Mouse (Mus musculus) cerebellum, adult 11-12 months (tissue): ENCODE measurements around the gene Hsd3b6.
"Not testable (repeated sequence)": the region's sequence is repeated elsewhere in the genome, so short reads cannot be mapped to it uniquely, and the experiment has no call there.

Experiments
- DNase-seq: peaks from one replicate; pipeline ENCODE4 v3.0.0; 2022

The Hsd3b6 gene

DNA sequence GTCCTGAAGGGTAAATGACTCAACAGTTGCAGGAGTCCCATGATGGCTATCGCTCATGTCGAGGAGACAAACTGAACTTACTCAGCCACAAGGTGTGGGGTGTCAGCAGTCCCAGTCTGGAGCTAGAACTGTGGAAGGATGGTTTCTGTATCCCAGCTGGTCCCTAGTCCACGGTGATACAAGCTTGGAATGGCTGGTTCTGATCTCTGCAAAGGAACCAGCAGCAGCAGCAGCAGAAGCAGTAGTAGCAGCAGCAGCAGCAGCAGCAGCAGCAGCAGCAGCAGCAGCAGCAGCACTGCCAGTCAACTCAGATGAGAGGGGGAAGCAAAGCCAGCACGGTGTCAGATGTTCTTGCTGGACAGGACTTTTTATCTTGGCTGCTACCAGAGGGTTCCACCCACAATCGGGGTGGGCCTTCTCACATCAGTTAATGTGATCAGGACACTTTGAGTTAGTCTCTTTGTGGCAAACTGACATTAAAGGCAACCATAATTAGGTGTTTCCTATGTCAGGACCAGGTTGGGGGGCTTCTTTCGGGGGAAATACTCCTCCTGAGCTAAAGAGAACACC, at the start of gene Hsd3b6:
Hsd3b6 (minus strand) TSS at position 343 of the 570 bp plus-strand sequence.
- DNase-seq = no peak

DNA sequence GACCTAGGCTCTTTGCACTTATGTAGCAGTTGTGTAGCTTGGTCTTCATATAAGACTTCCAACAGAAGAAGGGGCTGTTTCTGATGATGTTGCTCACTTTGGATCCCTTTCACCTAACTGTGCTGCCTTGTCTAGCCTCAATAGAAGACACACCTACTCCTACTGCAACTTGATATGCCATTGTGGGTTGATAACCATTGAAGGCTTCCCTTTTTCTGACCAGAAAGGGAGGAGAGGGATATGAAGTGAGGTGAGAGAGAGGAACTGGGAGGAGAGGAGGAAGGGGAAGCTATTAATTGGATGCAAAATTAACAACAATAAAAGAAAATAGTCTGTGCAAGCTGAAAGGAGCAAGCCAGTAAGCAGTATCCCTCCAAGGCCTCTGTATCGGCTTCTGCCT, 48.6 kb upstream of the Hsd3b6 start:
- DNase-seq = no peak

DNA sequence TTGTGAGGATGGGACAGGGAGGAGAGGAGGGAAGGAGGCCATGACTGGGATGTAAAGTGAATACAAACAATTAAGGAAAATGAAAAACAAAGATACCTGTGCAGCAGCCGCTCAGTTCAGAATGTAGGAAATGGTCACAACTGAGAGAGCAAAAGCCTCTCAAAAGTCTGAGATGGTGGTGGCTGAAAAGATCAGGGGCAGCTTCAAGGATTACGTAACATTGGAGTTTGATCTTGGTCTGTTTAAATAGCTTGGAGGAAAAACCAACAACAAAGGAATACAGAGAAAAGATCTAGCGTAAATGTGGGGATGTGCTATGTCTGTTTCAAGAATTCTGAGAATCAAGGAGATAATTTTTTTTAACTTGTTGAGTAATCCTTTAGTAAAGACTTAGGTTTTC, 45.3 kb upstream of the Hsd3b6 start, which contains the start of gene Hsd3b1:
Hsd3b1 (minus strand) TSS at position 219 of the 400 bp plus-strand sequence.
- DNase-seq = no peak

DNA sequence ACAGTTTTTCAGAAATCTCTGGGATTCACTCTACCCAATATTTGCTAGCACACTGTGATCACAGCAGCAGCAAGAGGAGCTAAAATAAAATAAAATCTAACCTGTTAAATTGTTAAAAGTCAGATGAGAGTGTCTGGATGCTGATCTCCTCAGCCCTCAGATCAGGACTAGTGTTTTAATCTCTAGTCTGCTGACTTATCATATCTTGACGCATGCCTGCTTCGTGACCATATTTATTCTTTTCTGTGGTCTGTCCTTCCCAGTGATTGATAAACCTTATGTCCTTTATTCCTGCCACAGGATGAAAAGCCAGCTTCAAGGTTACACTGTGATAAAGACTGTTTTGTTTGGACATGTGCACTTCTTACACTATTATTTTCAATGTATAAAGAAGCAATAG, 43.8 kb upstream of the Hsd3b6 start:
- DNase-seq = no peak

DNA sequence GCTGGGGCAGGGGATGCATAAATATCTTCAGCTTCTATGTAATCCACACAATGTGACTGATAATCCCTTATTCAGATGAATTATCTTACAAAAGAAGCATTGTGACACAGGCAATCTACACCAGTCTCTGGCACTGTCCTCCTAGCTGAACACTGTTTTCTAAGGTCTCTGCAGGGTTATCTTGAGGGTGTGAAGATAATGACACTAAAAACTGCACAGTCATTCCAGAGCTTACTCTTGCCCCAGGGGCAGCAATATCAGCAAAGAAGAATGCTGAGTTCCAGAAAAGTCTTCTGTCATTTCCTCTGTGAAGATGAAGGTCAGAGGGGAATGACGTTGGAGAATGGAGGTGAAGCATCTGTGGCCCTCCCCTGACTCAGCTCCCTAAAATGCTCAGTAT, 42.6 kb upstream of the Hsd3b6 start:
- no peak for DNase-seq

DNA sequence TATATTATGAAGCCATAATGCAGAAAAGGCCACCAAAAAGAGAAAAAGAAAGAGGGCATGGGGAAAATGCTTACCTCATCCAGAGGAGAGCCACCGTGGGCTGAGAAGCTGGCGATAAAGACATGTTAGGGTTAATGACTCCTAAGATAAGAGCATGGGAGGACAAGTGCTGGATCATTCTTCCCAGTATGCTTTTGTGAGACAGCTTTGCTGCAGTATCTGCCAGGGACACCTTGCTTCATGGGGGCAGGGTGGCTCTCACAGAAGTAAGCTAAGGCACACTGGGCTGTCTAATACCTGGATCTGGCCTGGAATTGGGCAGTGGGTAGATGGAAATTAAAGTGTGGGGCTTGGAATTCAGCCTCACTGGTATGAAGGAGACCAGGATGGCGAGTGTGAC, 40.9 kb upstream of the Hsd3b6 start:
- no peak for DNase-seq

DNA sequence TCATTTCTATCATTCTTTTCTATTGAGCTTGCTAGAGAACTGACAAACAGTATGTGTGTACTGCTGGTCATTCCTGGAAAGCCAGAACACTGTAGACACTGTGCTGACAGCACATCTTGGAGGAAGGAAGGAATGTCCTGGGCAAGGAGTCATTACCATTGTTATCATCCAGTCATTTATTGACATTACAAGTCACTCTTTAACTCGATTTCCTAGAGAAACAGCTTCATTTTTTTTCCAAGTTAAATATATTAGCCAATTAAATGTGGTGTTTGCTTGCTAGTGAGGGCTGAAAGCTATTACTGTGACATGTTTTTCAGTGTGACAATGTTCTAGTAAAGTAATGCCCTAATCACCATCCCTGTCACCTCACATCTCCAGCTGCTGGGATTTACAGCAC, 39.4 kb upstream of the Hsd3b6 start:
- no peak for DNase-seq

DNA sequence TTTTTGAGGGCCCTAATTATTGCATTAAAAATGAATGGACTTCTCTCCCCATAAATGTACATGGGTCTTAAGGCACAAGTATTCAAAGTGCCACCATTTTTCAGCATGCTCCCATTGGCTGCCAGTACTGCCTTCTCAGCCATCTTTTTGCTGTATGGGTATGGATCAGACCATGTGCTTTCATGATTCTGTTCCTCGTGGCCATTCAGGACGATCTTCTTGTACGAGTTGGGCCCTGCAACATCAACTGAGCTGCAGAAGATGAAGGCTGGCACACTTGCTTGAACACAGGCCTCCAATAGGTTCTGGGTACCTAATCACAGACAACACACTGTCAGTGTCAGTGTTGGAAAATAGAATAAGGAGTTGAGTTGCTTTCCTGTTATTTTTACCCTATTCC, 38.8 kb upstream of the Hsd3b6 start:
- DNase-seq = no peak

DNA sequence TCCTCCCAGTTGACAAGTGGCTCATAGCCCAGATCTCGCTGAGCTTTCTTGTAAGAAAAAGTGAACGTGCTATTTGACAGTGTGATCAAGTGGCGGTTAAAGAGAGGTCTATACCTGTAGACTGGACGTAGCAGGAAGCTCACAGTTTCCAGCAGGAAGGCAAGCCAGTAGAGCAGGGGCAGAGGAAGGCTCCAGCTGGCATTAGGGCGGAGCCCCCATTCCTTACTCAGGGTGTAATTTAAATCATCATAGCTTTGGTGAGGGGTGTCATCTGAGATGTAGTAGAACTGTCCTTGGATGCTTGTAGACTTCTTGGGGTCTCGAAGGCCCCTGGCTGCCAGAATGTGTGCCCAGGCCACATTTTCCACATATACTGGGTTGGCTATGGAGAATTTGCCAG, 38.4 kb upstream of the Hsd3b6 start:
- no peak for DNase-seq

DNA sequence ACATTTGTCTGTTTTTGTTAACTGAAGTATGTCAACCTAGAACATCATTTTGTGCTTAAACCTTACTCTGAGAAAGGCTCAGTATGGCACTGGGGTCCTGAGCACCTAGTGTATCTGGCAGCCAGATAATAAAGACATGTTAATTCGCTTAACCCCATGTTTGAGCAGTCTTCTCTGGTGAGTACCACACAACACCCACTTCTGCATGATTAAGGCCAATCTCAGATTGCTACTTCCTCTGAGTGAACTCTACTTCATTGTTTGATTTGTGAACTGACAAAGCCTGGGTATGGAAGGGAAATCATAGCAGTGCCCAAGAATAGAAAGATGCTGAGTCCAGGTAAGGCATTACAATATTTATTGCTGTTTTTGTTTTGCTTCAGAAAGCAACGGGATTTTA, 37.6 kb upstream of the Hsd3b6 start:
- DNase-seq = no peak

DNA sequence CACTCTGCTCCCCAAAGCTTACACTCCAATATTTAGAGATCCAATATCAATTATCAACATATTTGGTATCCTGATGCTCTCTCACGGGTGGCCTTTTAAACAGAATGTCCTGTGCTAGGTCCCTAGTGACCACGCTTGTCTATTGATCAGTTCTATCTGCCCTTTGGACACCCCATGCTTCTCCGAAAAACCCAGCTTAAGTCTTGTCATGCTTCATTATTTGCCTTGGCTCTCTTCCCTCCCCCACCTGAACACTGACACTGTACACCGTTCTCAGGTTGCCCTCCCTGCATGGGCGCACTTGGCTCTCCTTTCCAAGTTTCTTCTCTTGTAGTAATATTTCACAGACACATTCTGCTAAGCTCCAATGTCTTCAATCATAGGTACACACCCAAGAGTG, 36.0 kb upstream of the Hsd3b6 start:
- DNase-seq = no peak

DNA sequence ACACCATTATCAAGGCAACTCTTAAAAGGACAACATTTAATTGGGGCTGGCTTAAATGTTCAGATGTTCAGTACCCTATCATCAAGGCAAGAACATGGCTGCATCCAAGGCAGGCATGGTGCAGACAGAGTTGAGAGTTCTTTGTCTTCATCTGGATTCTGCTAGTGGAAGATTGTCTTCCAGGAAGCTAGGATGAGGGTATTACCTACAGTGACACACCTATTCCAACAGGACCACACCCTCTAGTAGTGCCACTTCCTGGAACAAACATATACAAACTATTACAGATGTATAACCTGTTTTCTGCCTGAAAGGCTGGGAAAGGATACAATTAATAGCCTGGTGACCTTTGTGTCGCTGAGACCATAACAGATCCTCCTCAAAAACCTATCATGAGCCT, 34.7 kb upstream of the Hsd3b6 start:
- no peak for DNase-seq

DNA sequence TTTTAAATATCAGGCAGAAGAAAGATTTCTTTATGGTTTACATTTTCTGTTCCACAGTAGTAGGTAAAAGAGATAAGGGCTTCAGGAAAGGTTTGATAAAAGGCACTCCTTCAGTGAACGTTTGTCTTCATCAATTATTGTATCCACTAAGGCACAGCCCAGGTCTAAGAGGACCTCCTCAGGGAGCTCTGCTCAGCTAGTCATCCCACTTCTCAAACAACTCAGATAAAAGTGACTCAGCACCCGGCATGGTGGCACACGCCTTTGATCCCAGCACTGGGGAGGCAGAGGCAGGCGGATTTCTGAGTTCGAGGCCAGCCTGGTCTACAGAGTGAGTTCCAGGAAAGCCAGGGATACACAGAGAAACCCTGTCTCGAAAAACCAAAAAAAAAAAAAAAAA, 1.6 kb downstream of the Hsd3b6 start:
- not testable (repeated sequence) for DNase-seq

DNA sequence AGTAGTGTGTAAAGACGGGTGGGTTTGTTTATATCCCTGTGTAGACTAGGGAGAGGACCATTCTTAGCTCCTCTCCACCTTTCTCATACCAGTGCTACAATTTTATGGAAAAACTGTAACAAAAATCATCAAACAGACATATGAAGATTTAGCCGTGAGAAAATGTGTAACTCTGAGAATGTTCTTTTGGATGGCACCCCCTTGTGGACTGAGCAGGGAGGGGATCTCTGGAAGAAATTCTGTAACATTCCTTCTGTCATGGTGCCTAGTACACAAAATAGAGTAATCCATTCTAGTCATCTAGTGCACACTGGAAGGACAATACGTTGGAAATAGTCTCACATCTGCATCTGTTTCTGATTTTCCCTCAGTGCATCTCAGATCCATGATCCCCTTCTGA, 9.2 kb downstream of the Hsd3b6 start:
- DNase-seq = not testable (repeated sequence)

DNA sequence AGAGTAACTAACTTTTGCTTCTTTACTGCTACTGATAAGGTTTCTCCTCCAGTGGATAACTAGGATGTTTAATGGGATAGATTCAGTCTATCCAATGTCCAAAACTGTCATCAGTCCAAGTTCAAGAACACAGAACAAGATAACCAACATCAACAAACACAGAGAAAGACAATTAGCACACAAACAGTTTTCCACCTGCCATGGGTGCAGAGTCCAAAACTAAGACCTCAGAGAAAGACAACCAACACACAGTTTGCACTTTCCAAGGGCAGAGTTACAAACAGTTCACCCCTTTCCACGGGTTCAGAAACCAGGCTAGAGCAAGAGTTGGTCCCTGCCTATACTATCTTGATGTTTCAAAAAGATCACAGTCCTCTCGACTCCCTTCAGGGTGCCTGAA, 27.7 kb downstream of the Hsd3b6 start:
- DNase-seq = no peak

DNA sequence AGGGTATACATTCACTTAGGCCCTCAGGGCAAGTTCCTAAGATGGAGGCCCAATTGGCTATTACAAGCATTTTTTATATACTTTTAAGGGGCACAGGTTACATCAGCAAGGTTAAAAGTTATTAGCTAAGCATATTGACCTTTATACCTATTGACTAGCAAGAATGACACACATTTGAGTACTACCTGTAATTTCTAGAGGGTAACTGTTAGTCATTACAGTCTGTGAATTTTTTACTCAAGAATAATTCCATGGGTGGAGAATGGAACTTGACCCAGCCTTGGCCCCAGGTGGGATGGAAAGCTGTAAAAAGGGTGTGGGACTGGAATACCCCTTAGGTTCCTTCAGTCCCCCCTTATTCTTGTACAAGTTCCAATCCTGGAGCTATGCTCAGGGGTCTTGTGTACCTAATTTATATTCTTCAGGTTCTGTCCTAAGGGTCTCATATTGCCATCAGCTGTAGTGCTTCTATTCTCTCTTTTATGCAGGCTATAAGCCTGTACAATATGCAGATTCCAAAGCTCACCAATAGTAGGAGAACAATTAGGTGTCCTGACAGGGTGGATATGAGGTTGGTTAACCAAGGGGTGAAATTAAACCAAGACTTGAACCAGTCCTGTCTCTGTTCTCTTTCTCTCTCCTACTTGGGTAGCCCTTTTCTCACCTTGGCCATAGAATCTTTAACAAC, 31.9 kb downstream of the Hsd3b6 start:
- no peak for DNase-seq

DNA sequence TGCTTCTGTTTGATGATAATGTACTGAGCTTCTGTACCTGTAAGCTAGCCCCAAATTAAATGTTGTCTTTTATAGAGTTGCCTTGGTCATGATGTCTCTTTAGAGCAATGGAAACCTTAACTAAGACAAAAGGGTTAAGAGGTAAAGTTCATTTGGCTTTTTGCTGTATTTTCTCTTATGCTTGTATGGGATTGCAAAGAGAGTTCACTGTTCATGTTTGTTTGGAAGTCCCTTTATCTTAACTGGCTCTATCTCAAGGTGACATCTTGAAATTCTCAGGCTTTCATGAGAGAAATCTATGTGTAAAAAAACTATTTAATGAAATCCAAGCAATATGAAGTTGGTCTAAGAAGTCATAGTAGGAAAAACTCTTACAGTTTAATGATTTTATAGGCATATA, 33.3 kb downstream of the Hsd3b6 start:
- no peak for DNase-seq

DNA sequence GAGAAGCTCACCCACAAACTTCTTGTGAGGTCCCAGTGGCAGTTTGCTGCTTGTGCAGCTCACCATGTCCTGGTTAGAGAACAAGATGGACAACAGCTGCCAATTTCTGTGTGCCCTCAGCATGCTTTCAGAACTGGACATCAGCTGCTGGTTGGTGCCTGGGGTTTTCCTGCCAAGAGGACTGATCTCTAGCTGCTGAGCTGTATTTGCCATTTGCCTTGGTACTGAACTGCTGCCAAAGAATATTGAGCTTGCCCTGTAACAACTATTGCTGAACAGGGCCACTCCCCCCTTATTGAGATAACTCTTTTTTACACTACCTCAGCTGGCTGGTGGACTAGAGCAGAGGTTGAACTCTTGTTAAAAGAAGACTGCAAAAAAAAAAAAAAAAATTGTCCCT, 50.1 kb downstream of the Hsd3b6 start:
- DNase-seq = no peak

DNA sequence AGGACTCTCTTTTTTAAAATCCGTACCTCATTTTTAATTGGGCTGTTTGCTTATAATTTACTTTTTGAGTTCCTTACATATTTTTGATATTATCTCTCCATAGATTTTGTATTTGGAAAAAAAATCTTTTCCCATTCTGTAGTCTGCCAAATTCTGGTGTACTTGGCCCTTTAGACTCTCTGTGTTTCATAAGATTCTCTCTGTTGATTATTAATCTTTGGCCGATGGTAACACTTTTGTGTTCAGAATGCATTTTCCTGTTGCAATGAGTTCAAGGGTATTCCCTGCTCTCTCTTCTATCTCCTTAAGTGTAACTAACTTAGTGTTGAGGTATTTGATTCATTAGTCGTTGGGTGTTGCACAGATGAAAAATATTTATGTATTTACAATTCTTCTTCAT, 57.4 kb downstream of the Hsd3b6 start:
- DNase-seq = no peak
